Mouse (Mus musculus) heart, embryonic 10.5 days (tissue): ENCODE results near the gene Pkd1l2. TPM values are rescaled to one million over a fixed set of nuclear protein-coding genes. Genes with fewer than 3 reads are reported as not detected.
A peak's percentile ranks its signal among the peaks of the same experiment; 100 is the strongest.

Experiments used
- DNase-seq: peaks from one replicate; pipeline ENCODE4 v3.0.0-alpha.2; 2017; ENCODE audit warnings: low spot score
- H3K27ac ChIP-seq: fragments of 300-500 bp; sonication (generic); 2 replicates; pipeline ENCODE4 v1.5.1; 2016; ENCODE audit warnings: mild to moderate bottlenecking
- H3K27me3 ChIP-seq: fragments of 300-500 bp; sonication (generic); 2 replicates; pipeline ENCODE4 v1.6.1; 2016; ENCODE audit warnings: mild to moderate bottlenecking; ENCODE audit not compliant: poor library complexity, insufficient read depth, severe bottlenecking
- H3K36me3 ChIP-seq: fragments of 300-500 bp; sonication (generic); 2 replicates; pipeline ENCODE4 v1.6.1; 2016; ENCODE audit warnings: mild to moderate bottlenecking, moderate library complexity
- H3K4me1 ChIP-seq: fragments of 300-500 bp; sonication (generic); 2 replicates; pipeline ENCODE4 v1.6.1; 2016; ENCODE audit warnings: mild to moderate bottlenecking
- H3K4me3 ChIP-seq: fragments of 300-500 bp; sonication (generic); 2 replicates; pipeline ENCODE4 v1.5.1; 2016; ENCODE audit warnings: mild to moderate bottlenecking, moderate library complexity
- H3K9me3 ChIP-seq: fragments of 300-500 bp; sonication (generic); 2 replicates; pipeline ENCODE4 v1.6.1; 2016; ENCODE audit warnings: mild to moderate bottlenecking, moderate library complexity
- WGBS: fragments of 180-500 bp; shearing (Covaris S2); methylation state at CpG from one replicate; pipeline ENCODE4 v1.1.7; 2016; 5-methylcytosine and 5-hydroxymethylcytosine counted together
- polyA plus RNA-seq: library from polyadenylated mRNA; unstranded; fragments of >200 nt; fragmentation: Nextera tagmentation; extraction: Ambion mirVana; gene quantifications from 2 replicates; pipeline ENCODE4 v1.2.1, GENCODE M21; 2016

Pkd1l2 gene
- polyA plus RNA-seq, 1 experiment from 2014 or later: 0.03 TPM

DNA sequence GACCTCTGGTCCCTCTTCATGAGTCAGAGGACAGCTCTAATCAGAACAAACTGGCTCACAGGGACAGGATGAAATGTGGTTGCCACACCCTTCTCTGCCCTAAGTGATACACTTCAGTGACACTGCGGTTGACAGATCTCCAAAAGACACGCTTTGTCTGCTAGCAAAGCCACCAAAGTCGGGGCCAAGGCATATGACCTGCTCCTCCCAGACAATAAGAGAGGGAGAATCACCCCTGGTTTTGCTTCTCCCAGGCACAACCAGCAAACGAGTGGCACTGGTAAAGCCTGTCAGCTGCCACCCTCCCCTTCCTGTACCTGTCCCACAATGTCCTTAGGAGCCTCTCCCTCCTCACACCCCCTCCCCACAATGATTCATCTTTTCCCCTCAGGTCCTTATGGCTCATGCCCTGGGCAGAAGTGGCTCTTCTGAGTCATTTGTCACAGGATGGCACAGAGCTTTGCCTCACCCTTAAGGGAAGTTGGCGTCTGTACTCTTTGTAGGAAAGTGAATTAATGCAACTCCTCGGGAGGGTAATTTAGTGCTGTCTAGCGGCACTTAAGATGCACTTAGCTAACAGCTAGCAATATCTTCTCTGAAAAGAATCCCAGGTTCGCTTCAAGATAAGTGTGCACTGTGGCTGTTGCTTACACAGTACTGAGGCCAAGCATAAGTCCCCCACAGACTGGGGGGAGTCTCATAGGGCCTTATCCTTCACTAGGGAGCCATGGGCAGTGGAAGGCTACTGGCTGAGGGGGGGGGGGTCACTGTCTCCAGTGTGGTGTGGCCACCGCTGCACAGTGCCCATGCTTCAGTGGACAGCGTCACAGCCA is 7.7 kb downstream of the Pkd1l2 start:
- 0 out of 2 replicates have a peak, but pooled peaks cover 9% of the 10 kb centered on the region for H3K27me3 ChIP-seq
- H3K9me3 ChIP-seq: no peaks in the 10 kb centered on the region
- H3K4me1 ChIP-seq: peaks cover 15% of the 10 kb centered on the region
- no peak overlapping the region for H3K27ac ChIP-seq
- 51% methylated on average over 10 of the region's 10 CpGs for WGBS
- no peak overlapping the region for H3K4me3 ChIP-seq
- no peaks in the 10 kb centered on the region for H3K36me3 ChIP-seq
- DNase-seq: peak; percentile 82

DNA sequence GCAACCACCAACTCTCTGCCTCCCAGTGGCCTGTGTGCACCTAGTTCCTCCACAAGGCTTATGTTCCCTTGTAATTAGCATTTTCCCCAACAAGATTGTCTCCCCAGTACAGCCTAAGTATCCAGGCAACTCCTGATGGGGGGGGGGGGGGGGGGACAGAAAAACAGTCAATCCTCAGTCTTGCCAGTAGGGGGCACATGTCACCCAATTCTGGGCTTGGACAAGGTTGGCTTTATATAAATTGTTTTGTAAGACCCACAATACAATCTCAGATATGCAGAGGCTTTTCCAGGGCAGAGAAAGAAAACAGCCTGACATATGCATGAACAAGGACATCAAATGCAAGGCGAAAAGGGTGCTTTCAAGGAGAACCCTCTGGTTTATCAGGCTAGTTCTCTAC is 12.5 kb downstream of the Pkd1l2 start:
- 89% methylated on average over 1 of the region's 1 CpGs for WGBS
- Histone ChIP-seq H3K27ac (no peak overlapping the region), H3K36me3 (no peaks in the 10 kb centered on the region), H3K4me1 (peaks cover 12% of the 10 kb centered on the region; the same call in 1 of the 2 replicates), H3K9me3 (no peaks in the 10 kb centered on the region), H3K27me3 (no peaks in the 10 kb centered on the region), H3K4me3 (no peak overlapping the region)
- no peak for DNase-seq

DNA sequence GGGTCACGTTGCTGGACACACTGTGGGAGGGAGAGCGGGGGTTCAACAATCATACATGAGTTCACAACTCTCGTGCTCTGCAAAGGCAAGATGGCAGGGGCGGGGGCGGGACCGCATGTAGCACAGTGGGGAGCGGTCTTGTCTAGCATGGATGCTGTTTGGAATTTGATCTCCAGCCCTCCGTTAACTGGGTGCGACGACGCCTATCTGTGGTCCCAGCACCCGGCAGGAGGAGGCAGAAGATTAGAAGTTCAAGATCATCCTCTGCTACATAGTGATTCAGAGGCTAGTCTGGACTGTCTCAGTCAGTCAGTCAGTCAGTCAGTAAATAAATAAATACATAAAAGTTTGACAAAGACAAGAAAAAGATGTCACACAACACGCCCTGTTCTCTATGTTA is 14.0 kb downstream of the Pkd1l2 start:
- 66% methylated on average over 13 of the region's 13 CpGs for WGBS
- no peak overlapping the region for H3K27ac ChIP-seq
- peaks cover 6% of the 10 kb centered on the region; the same call in 1 of the 2 replicates for H3K4me1 ChIP-seq
- no peak overlapping the region for H3K4me3 ChIP-seq
- no peaks in the 10 kb centered on the region for H3K9me3 ChIP-seq
- no peaks in the 10 kb centered on the region for H3K36me3 ChIP-seq
- no peak for DNase-seq
- no peaks in the 10 kb centered on the region for H3K27me3 ChIP-seq

DNA sequence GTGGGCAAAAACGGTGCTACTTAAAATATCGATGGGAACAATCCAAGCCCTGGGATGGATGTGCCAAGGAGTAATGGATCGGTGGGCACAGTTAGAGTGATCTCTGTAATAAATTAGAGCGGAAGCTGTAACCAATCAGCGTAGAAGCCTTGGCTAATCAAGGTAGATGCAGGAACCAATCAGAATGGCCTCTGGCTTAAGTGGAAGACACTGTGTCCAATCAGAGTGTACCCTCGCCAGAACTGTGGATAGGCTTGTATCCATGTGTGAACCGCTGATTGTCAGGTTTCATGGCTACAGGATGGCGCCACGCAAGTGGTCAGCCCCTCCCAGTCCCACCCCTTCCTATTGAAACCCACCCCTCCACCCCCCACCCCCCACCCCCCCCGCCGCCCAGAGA is 14.9 kb downstream of the Pkd1l2 start:
- H3K4me3 ChIP-seq: no peak overlapping the region
- H3K9me3 ChIP-seq: no peaks in the 10 kb centered on the region
- 87% methylated on average over 11 of the region's 11 CpGs for WGBS
- no peak for DNase-seq
- no peak overlapping the region for H3K27ac ChIP-seq
- peaks cover 6% of the 10 kb centered on the region; the same call in 1 of the 2 replicates for H3K4me1 ChIP-seq
- no peaks in the 10 kb centered on the region for H3K36me3 ChIP-seq
- no peaks in the 10 kb centered on the region for H3K27me3 ChIP-seq

DNA sequence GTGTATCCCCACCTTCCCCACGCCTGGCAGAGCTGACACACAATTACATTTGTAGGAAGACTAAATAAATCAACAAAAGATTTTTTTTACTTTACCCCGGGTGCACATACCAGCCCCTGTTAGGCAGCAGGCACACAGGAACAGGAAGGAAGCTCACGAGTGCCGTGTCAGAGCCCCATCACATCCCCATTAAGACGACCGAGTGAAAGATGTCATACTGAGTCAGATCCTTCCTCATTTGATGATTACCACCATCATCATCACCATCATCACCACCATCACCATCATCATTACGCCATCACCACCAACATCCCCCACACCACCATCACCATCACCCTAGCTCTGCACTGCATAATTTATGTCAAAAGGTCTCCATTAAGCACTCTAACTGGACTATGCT is 15.3 kb downstream of the Pkd1l2 start:
- Histone ChIP-seq H3K27me3 (no peaks in the 10 kb centered on the region), H3K4me3 (no peak overlapping the region), H3K36me3 (no peaks in the 10 kb centered on the region), H3K4me1 (peaks cover 6% of the 10 kb centered on the region; the same call in 1 of the 2 replicates), H3K9me3 (no peaks in the 10 kb centered on the region), H3K27ac (no peak overlapping the region)
- no peak for DNase-seq
- 79% methylated on average over 7 of the region's 7 CpGs for WGBS

DNA sequence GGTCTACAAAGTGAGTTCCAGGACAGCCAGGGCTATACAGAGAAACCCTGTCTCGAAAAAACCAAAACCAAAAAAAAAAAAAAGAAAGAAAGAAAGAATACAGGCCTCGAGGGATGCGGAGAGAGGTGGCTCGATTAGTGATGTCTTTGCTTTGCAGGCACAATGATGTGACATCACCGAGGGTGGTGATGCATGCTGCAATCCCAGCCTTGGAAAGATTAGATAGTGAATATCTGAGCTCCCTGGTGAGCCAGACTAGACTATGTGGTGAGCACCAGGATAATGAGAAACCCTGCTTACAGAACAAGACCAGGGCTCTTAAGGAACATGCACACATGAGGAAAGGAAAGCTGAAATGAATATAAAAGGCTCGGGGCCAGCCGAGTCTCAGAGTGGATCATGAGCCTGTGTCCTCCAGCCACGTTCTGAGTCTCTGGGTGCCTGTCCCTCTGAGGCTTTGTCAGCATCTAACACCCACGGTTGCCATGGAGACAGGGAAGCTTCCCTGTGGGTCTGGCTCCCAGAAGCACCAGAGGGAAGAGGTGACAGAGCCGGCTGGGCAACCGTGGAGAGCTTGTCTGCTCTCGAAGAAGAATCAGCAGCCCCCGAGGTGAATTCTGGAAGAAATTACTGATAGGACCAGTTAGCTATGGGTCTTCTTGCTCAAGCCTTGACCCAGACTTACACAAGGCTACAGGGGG is 20.9 kb downstream of the Pkd1l2 start:
- Histone ChIP-seq H3K36me3 (no peaks in the 10 kb centered on the region), H3K4me1 (peaks cover 7% of the 10 kb centered on the region), H3K9me3 (no peaks in the 10 kb centered on the region), H3K27ac (no peak overlapping the region), H3K4me3 (no peak overlapping the region), H3K27me3 (peaks cover under 1% of the 10 kb centered on the region; the same call in 1 of the 2 replicates)
- no peak for DNase-seq
- WGBS: 52% methylated on average over 13 of the region's 13 CpGs

DNA sequence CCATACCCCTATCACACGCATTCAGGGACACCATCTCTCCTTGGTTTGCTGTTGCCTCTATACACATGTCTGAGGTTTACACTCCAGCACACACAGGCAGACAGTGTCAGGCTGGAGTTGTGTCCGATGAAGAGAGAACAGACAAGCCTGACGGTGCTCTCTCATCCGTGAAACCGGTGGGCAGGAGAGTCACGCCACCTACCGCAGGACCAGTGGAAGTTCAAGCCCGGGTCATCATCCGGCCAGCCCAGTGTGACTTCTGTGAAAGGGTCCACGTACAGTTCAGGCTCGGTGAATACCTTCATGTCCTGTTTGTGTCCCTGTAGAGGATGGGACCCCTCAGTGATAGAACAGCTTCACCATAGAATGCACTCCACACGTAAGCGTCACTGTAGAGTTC is 21.9 kb downstream of the Pkd1l2 start:
- Histone ChIP-seq H3K4me3 (no peak overlapping the region), H3K36me3 (no peaks in the 10 kb centered on the region), H3K27ac (no peak overlapping the region), H3K4me1 (peaks cover 6% of the 10 kb centered on the region), H3K9me3 (no peaks in the 10 kb centered on the region), H3K27me3 (peaks cover 8% of the 10 kb centered on the region; the same call in 1 of the 2 replicates)
- WGBS: 77% methylated on average over 13 of the region's 13 CpGs
- DNase-seq: no peak

DNA sequence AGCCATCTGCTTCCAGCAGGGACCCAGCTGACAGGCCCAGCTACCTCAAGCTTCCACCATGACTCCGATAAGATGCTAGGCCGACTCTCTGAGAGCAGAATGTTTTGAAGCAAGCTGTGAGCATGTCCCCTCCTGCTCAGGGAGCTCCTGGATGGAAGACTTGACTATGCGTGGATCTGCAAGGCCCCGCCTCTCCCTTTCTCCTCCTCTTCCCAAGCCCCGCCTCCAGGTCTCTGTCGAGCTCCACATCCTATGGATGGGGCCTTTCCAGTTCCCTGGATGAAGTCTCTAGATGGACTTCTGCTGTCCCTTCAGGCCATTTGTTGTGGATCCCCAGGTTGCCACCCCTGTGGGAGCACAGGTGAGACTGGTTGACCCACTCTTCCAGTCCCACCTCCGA is 23.2 kb downstream of the Pkd1l2 start:
- no peaks in the 10 kb centered on the region for H3K9me3 ChIP-seq
- H3K4me3 ChIP-seq: no peak overlapping the region
- H3K36me3 ChIP-seq: no peaks in the 10 kb centered on the region
- DNase-seq: no peak
- WGBS: 56% methylated on average over 7 of the region's 7 CpGs
- H3K27ac ChIP-seq: no peak overlapping the region
- peaks cover 8% of the 10 kb centered on the region; the same call in 1 of the 2 replicates for H3K27me3 ChIP-seq
- H3K4me1 ChIP-seq: peaks cover 12% of the 10 kb centered on the region

DNA sequence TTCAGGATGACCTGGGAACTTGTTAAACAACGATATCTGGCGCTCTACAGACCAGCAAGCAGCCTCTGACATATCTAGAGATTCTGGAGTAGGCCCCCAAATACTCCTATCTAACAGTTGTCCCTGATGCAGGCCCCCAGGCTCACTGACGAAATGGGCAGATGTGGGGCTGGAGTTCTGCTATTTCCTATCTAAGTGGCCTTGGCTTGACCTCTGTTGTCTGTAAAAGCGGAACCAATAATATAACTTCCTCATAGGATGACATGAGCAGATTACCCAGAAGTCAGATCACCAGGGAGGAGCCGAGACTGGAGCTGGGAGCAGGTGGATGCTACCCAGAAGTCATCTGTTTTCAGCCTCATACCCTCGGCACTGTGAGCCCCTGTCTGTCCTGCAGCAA is 27.2 kb downstream of the Pkd1l2 start:
- H3K4me3 ChIP-seq: no peak overlapping the region
- H3K27me3 ChIP-seq: peaks cover 16% of the 10 kb centered on the region; the same call in 1 of the 2 replicates
- WGBS: 44% methylated on average over 6 of the region's 6 CpGs
- H3K4me1 ChIP-seq: peaks cover 12% of the 10 kb centered on the region
- no peak overlapping the region for H3K27ac ChIP-seq
- no peaks in the 10 kb centered on the region for H3K36me3 ChIP-seq
- H3K9me3 ChIP-seq: no peaks in the 10 kb centered on the region
- DNase-seq: no peak

DNA sequence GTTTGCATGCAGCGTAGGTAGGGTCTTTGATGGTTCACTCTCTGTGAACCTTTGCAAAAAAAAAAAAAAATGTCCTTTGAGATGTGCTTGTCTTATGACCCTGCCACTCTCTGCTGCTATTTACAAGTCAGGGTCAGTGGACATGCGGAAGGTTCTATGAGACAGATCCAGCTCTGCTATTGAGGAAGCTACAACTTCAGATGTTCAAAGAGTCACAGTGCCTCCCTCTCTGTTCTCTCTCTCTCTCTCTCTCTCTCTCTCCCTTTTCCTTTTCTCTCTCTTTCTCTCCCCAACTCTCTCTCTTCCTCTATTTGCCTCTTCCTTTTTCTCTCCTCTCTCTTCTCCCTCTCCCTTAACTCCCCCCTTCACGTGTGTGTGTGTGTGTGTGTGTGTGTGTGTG is 28.1 kb downstream of the Pkd1l2 start:
- 87% methylated on average over 3 of the region's 3 CpGs for WGBS
- DNase-seq: no peak
- H3K4me3 ChIP-seq: no peak overlapping the region
- H3K27me3 ChIP-seq: peaks cover 16% of the 10 kb centered on the region; the same call in 1 of the 2 replicates
- no peak overlapping the region for H3K27ac ChIP-seq
- no peaks in the 10 kb centered on the region for H3K9me3 ChIP-seq
- H3K36me3 ChIP-seq: no peaks in the 10 kb centered on the region
- peaks cover 12% of the 10 kb centered on the region for H3K4me1 ChIP-seq

DNA sequence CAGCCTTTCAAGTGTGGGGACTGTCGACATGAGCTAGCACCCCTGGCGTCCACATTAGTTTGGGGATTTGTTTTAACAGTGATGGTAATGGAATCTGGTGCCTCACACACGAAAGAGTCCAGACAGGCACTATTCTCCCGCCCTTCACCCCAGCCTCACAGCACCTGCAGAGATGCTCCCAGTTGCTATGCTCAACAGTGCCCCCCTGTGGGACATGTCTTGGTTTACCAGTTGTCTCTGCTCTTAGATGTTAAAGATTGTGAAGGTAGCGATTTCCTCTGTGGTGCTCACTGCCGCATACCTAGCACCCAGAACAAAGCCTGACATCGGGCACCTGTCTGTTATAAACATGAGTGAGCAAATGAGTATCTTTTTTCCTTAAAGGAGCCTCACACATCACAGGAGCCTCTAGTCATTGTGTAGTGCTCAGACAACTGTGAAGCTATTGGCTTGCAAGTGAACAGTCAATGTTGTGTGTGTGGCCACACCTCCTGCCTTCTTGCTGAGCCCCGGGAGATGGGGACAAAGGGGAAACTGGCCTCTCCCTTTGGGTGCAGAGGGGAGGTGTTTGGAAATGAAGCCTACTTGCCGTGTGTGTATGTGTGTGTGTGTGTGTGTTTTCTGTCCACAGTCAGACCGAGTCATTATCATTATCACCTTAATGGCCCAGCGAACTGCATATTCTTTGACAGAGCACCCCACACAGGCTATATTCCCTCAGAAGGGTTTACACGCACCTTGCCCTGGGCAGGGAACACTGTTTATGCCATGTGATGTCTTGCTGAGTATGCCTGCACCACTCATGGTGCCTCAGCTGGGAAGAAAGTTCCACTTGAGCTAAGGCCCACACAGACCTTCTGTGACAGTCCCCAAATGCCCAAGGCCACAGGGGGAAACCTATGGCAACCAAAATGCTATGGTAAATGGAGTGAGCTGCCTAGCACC is 28.8 kb downstream of the Pkd1l2 start:
- peaks cover 16% of the 10 kb centered on the region; the same call in 1 of the 2 replicates for H3K27me3 ChIP-seq
- no peak overlapping the region for H3K27ac ChIP-seq
- H3K4me3 ChIP-seq: no peak overlapping the region
- H3K4me1 ChIP-seq: peaks cover 12% of the 10 kb centered on the region
- no peaks in the 10 kb centered on the region for H3K36me3 ChIP-seq
- 73% methylated on average over 12 of the region's 12 CpGs for WGBS
- no peak for DNase-seq
- H3K9me3 ChIP-seq: no peaks in the 10 kb centered on the region

DNA sequence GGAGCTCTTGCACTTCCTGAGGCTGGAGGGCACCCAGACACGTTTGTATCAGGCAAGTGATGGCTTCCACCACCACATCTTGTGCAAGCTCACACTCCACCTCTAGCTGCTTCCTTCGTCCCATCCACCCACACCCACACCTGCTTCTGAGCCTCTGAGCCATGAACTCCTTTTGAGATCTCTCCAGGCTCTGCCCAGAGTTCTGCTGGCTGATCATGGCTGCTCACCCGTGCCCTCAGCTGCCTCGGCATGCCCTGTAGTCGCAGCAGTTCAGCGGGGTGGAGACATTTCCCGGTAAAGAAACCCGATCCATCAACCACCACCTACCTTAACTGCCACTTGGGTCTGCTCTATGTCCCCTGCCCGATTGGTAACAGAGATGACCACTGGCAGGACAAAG is 30.9 kb downstream of the Pkd1l2 start:
- no peak for DNase-seq
- no peak overlapping the region for H3K27ac ChIP-seq
- peaks cover 11% of the 10 kb centered on the region for H3K4me1 ChIP-seq

More for the DNA sequence above, 30.9 kb downstream of the Pkd1l2 start:
- H3K9me3 ChIP-seq: no peaks in the 10 kb centered on the region
- peaks cover 16% of the 10 kb centered on the region; the same call in 1 of the 2 replicates for H3K27me3 ChIP-seq
- 58% methylated on average over 9 of the region's 9 CpGs for WGBS
- H3K36me3 ChIP-seq: no peaks in the 10 kb centered on the region
- no peak overlapping the region for H3K4me3 ChIP-seq
